Comparison of ENCODE assay signal across 10 mouse cellular contexts in genomic region chr9:9372594-9372993, GRCm38 (mm10).
A peak's percentile ranks its signal among the peaks of the same experiment; 100 is the strongest.
DNase-seq lines count a peak whose midpoint lies in the region; ATAC-seq and TF ChIP-seq lines count a peak whose summit lies in the region.
"Had no signal": no experiment of that assay in that cellular context is flagged by ENCODE, and none has a peak within 500 bp of the region (broad histone marks: within the 10 kb centered on the region; RNA-seq: fewer than 3 reads in every experiment).

No protein-coding gene starts in this region.

- peak; percentile 59 for TF ChIP-seq CTCF in forebrain, postnatal 0 days (IDR thresholded peaks at IDR 0.05; ENCODE audit: low read depth)

- intact Hi-C loops in left cerebral cortex, postnatal 25 days (cut with DNase I) = loop anchor here (1.0 to 5.0 kb wide), 3 partner anchors 135 to 670 kb away; partner anchors contain the start of gene Arhgap42
- intact Hi-C loops in left cerebral cortex, postnatal 4 days (cut with DNase I) = loop anchor here (5.0 kb wide), 2 partner anchors 320 to 1145 kb away; no protein-coding TSS in a partner anchor

- whole genome bisulfite sequencing in forebrain, postnatal 0 days = 47% methylated on average over 1 of the region's 1 CpGs
- WGBS in forebrain, embryonic 16.5 days = 48% methylated on average over 1 of the region's 1 CpGs

- no peak overlapping the region for H3K4me2 ChIP-seq in forebrain, postnatal 0 days (ENCODE audit: low read depth)
- no peak overlapping the region for H3K4me2 ChIP-seq in forebrain, embryonic 16.5 days (ENCODE audit: low read length)
- H3K4me2 ChIP-seq: forebrain, embryonic 12.5 days; midbrain, embryonic 13.5 days had no signal

- H3K27ac ChIP-seq in forebrain, postnatal 0 days (ENCODE audit: low read depth, low read length) = no peak overlapping the region
- H3K27ac ChIP-seq in forebrain, embryonic 16.5 days (ENCODE audit: low read length) = no peak overlapping the region
- H3K27ac ChIP-seq: forebrain, embryonic 12.5 days; midbrain, embryonic 13.5 days had no signal

- H3K36me3 ChIP-seq in forebrain, postnatal 0 days (ENCODE audit: insufficient read depth) = no peaks in the 10 kb centered on the region
- no peaks in the 10 kb centered on the region for H3K36me3 ChIP-seq in forebrain, embryonic 16.5 days (ENCODE audit: control insufficient read depth, insufficient read depth)
- H3K36me3 ChIP-seq: forebrain, embryonic 12.5 days; midbrain, embryonic 13.5 days had no signal

- no peak overlapping the region for H3K4me3 ChIP-seq in forebrain, postnatal 0 days (ENCODE audit: low read depth, low read length)
- H3K4me3 ChIP-seq in forebrain, embryonic 16.5 days (replicated peaks; ENCODE audit: low read length) = no peak overlapping the region
- H3K4me3 ChIP-seq: forebrain, embryonic 12.5 days; midbrain, embryonic 13.5 days had no signal

- H3K27me3 ChIP-seq in forebrain, postnatal 0 days (ENCODE audit: insufficient read depth, low read length) = no peaks in the 10 kb centered on the region
- no peaks in the 10 kb centered on the region for H3K27me3 ChIP-seq in forebrain, embryonic 16.5 days (replicated peaks; ENCODE audit: control insufficient read depth, insufficient read depth, low read length)
- H3K27me3 ChIP-seq: forebrain, embryonic 12.5 days; midbrain, embryonic 13.5 days had no signal

- ATAC-seq in forebrain, postnatal 0 days = no peak
- ATAC-seq in forebrain, embryonic 16.5 days = no peak
- ATAC-seq: midbrain, embryonic 13.5 days had no signal

- H3K9me3 ChIP-seq in forebrain, postnatal 0 days (ENCODE audit: low read length) = no peaks in the 10 kb centered on the region
- no peaks in the 10 kb centered on the region for H3K9me3 ChIP-seq in forebrain, embryonic 16.5 days (ENCODE audit: control insufficient read depth, low read length)
- H3K9me3 ChIP-seq: forebrain, embryonic 12.5 days; midbrain, embryonic 13.5 days had no signal

- no peak for DNase-seq in forebrain, postnatal 0 days
- DNase-seq in left cerebral cortex, postnatal 25 days (ENCODE audit: low spot score in 2 of 2) = peak; percentile 24 to 49
- no peak for DNase-seq in left cerebral cortex, postnatal 4 days
- DNase-seq in adrenal gland, postnatal 36 days = peak; percentile 3 to 14
- DNase-seq in lung, postnatal 14 days = peak; percentile 7
- no peak for DNase-seq in thymus, postnatal 25 days
- DNase-seq in spleen, postnatal 10 days (ENCODE audit: low spot score in 2 of 2) = no peak

- H3K9ac ChIP-seq in forebrain, postnatal 0 days = no peak overlapping the region
- H3K9ac ChIP-seq in forebrain, embryonic 16.5 days (replicated peaks; ENCODE audit: low read depth, low read length) = no peak overlapping the region
- H3K9ac ChIP-seq: forebrain, embryonic 12.5 days; midbrain, embryonic 13.5 days had no signal

- no peaks in the 10 kb centered on the region for H3K4me1 ChIP-seq in forebrain, postnatal 0 days (ENCODE audit: insufficient read depth)
- H3K4me1 ChIP-seq in forebrain, embryonic 16.5 days (replicated peaks; ENCODE audit: control insufficient read depth, insufficient read depth, low read length) = no peaks in the 10 kb centered on the region
- H3K4me1 ChIP-seq: forebrain, embryonic 12.5 days; midbrain, embryonic 13.5 days had no signal

Comparison
In these comparisons a context has a peak if more than half of its experiments do, and no peak if none do; other contexts are left out.
1. DNase-seq: peak in left cerebral cortex, postnatal 25 days (2 of 2), adrenal gland, postnatal 36 days (2 of 2) and lung, postnatal 14 days (single experiment); none in forebrain, postnatal 0 days (single experiment), left cerebral cortex, postnatal 4 days (single experiment), thymus, postnatal 25 days (single experiment) and spleen, postnatal 10 days (0 of 2).